Mouse (Mus musculus) monocyte, adult 5-6 weeks (primary cell): ENCODE measurements around the gene Gga1. TPM values are rescaled to one million over a fixed set of nuclear protein-coding genes. Genes with fewer than 3 reads are reported as not detected.
A peak's percentile ranks its signal among the peaks of the same experiment; 100 is the strongest.

Source experiments
- ATAC-seq: fragments of 153-309, 156-312 bp; replicated peaks from 2 replicates; pipeline ENCODE4 v1.8.0; 2017; ENCODE audit warnings: mild to moderate bottlenecking; ENCODE audit not compliant: low TSS enrichment, insufficient number of reproducible peaks, severe bottlenecking, poor library complexity, low FRiP score
- total RNA-seq: library from RNA; stranded (forward); fragments of 200-1000, 200-491, 200-594 nt; gene quantifications from 3 replicates; pipeline ENCODE4 v1.2.3, GENCODE M21; 2017

The Gga1 gene
- total RNA-seq, 1 experiment from 2014 or later = 20.8 TPM

- no peak for ATAC-seq
Observed at GRCm38 (mm10) chr15:78868826-78869233, 8.2 kb upstream of the Gga1 start.

- ATAC-seq = peak; percentile 57
Observed at GRCm38 (mm10) chr15:78869775-78870174, 7.2 kb upstream of the Gga1 start.

DNA sequence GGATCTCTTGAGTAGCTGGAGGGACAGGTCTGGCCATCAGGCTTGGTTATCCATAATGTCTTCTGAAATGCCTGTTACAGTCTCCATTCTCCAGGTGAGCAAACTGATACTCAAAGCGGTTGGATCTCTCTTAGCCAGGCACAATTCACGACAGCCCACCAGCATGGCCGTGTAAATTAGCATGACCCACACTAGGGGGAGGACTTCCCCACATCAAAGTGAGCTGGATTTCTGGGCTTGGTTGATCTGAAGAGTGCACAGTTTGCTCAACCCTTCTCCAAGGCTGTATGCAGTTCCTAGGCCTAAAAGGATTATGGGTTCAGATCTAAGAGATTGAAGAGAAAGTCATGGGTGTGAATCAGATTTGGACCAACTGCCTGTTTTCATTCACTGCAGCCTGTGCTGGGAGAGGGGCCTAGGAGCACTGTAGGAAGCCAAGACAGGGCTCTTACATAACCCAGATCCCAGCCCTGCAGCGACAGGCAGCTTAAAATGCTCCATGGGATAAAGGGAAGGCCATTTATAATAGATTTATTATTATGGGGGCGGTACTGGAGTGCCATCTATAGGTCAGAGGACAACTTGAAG is 4.9 kb upstream of the Gga1 start:
- no peak for ATAC-seq

GRCm38 (mm10) chr15:78873803-78874435 is 3.1 kb upstream of the Gga1 start:
- no peak for ATAC-seq

GRCm38 (mm10) chr15:78874989-78875388 is 2.0 kb upstream of the Gga1 start:
- ATAC-seq = no peak

GRCm38 (mm10) chr15:78875537-78875936 is 1.5 kb upstream of the Gga1 start:
- no peak for ATAC-seq

GRCm38 (mm10) chr15:78876258-78876696 is 713 bp upstream of the Gga1 start:
- 0 out of 2 replicates have a peak, but pooled peaks have one; percentile 11 for ATAC-seq

DNA sequence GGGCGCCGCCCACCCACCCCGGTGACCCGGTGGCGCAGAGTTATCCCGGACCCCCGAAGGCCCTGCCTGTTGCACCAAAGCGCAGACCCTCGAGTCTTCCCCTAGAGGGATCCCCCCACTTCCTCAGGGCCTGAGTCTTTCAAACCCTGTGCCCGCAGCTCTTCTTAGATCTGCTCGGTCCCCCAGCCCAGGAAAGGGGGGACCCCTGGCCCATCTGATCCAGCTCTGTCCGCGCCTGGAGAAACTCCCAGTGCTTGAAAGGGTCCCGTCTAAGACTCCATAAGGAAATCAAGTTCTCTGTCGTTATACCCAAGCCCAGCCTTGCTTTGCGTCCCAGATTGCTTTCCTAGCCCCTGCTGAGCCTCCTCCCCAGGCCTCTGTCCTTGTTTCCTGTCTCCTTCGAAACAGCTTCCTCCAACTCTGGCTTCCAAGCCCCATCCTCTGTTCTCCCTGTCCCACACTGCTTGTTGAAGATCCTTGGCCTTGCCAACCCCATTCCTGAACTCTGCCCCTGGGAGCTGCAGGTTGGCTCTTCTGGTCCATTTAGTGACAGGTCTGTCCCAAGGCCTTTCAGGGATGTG is 910 bp downstream of the Gga1 start:
- no peak for ATAC-seq

DNA sequence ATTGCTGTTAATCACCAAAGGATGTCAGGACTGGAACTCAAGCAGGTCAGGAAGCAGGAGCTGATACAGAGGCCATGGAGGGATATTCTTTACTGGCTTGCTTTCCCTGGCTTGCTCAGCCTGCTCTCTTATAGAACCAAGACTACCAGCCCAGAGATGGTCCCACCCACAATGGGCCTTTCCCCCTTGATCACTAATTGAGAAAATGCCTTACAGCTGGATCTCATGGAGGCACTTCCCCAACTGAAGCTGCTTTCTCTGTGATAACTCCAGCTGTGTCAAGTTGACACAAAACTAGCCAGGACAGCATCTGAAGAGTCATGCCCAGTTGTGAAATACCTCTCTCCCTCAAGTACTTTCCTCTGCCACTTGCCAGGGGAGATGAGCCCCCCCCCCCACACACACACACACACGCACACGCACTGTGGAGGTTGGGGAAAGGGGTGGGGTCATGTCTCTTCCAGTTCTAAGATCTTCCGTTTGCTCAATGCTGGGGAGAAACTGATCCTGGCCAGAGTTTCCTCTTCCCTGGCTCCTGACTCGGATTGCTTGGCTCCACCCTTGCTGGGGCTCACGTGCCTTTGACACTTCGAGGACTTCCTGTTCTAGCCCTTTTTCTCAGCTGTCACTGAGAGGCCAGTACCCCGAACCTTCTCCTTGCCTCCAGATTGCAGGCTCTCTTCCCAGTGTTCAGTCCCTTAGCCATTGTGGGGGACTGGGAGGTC is 2.0 kb downstream of the Gga1 start:
- peak; percentile 45 for ATAC-seq

GRCm38 (mm10) chr15:78880432-78880831 is 3.4 kb downstream of the Gga1 start:
- no peak for ATAC-seq

DNA sequence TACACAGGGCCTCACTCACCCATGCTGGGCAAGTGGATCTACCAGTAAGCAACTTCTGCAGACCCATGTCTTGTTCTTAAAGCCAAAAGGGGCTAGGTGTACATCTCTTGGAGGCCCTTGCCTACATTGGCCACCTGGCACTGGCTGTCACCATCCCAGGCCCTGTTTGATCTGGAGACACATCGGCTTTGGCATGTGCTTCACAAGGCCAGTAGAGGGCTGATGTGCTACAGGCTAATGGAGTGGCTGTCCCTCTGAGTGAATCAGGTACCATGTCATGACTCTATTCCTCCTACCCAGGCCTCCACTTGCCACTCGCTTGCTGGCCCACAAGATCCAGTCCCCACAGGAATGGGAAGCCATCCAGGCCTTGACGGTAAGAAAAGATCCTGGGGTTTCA is 4.8 kb downstream of the Gga1 start:
- no peak for ATAC-seq

GRCm38 (mm10) chr15:78889401-78889853 is 12.4 kb downstream of the Gga1 start:
- no peak for ATAC-seq

DNA sequence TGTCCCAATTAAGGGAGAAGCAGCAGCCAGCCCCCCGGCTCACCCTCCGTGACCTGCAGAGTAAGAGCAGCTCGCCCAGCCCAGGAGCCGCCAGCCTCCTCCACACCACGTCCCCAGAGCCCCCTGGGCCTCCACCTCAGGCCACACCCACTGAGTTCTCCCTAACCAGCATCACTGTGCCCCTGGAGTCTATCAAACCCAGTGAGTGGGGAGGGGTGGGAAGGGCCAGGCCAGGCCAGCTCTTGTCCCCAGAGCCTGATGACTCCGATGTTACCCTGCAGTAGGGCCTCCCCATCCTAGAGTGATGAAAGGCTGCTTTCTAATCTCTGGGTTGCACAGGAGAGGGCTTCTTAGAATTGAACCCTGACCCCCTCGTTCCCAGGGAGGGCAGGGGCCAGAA is 15.4 kb downstream of the Gga1 start:
- ATAC-seq = no peak

GRCm38 (mm10) chr15:78894726-78895125 is 17.7 kb downstream of the Gga1 start:
- no peak for ATAC-seq

- ATAC-seq = 0 out of 2 replicates have a peak, but pooled peaks have one; percentile 2
Observed at GRCm38 (mm10) chr15:78895741-78896140, 18.8 kb downstream of the Gga1 start.

DNA sequence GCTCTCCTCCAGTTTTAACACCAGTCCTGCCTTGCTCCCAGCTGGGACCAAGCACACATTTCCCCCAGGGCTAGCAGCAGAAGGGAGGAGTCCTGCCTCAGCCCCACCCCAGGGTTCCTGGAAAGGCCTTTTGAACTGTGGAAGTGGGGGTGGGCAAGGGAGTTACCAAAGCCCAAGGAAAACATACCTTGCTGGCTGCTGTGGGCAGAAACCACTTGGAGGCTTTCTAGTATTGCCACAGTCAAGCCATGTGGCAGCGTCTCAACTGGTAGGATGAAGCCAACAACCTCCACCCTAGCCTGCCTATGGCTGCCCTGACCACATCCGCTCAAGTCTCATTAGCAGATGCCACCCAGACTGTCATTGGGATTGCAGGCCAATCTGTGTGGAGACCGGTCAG is 19.2 kb downstream of the Gga1 start:
- peak; percentile 42; the same call in 1 of the 2 replicates for ATAC-seq

- no peak for ATAC-seq
Observed at GRCm38 (mm10) chr15:78897488-78897887, 20.5 kb downstream of the Gga1 start.

DNA sequence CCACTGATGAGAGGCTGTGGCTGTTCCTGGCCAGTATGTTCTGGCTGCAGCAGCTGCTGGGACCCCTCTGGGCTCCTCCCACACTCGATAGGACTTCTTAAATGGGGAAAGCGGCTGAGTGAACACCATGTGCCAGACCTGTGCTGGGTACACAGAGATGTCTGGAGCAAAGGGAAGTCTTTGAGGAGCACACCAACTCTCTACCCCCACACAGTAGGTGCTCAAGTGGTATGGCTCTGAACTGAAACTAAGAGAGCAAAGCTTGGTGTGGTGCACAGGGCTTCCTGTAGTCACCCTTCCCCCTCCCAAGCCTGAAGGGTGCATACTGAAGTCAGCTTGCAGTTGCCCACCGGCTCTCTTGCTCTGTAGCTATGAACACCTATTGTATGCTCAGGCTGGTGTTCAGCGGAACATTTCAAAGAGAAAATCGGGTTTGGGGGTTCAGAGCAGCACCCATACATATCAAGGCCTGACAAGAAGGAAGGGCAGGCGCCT is 21.6 kb downstream of the Gga1 start:
- no peak for ATAC-seq

DNA sequence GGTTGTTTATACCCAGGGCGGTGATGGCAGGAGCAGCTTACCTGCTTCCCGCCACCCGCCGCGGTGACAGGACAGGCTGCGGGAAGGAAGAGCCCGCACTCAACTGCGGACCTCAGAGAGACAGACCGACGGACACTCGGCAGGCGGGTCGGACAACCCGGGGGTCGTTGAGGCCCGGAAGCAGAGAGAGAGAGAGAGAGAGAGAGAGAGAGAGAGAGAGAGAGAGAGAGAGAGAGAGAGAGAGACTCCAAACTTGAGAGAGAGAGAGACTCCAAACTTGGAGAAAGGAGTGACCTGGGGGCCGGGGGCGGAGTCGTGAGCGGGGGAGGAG is 22.4 kb downstream of the Gga1 start, which contains the start of gene Gm49510:
Gene Gm49510 (plus strand): TSS at position 259 of the 331 bp plus-strand sequence.
- no peak for ATAC-seq
